Mouse (Mus musculus) mature B cell (primary cell): ENCODE results near the gene Kif2a.
"Not testable (repeated sequence)": the region's sequence is repeated elsewhere in the genome, so short reads cannot be mapped to it uniquely, and the experiment has no call there.

ENCODE experiments used
- in situ Hi-C: fragments of 300-500 bp; cut with MboI; formaldehyde crosslinking; loops from 2 replicates; pipeline ENCODE4 v1.14.3; 2019

The Kif2a gene

DNA sequence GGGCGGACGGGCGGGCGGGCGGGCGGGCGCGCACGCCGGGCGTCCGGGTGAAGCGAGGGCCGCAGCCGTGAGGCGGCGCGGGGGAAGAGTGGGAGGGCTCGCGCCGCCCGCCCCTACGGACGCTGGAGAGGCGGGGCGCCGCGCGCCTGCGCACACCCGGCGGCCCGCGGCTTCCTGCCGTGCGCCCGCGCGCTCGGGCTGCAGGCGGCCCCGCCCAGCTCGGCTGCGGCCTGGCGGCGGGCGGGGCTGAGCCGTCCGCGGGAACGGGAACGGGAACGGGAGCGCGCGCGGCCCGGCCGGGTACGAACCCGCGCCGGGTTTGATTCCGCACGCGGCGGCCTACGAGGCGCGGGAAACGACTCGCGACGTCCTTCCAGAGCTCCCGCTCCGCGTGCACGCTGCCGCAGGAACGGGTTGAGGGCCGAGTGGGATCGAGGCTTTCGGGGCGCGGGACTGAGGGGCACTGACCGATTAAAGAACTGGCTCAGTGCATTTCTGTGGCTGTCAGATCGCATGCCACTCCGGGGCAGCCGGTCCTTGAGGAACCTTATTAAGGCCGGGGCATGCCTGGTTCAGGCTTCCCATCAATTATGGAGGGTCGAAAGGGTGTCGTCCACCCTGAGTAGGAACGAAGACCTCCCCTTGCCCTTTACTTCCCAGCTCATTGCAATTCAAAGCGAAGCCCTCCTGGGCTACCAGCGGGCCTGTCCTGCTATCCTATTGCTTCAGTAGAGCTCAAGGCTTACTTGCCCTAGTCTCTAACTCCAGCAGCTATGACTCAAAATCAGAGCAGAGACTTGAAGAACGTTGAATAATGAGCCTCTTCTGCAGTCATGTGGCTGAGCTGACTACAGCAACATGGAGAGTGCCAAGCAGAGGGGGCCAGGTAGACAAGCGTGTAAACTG, 593 bp upstream of the Kif2a start:
- in situ Hi-C loops = loop anchor here (10.0 kb wide), 1 partner anchor 72 kb away; no protein-coding TSS in a partner anchor

DNA sequence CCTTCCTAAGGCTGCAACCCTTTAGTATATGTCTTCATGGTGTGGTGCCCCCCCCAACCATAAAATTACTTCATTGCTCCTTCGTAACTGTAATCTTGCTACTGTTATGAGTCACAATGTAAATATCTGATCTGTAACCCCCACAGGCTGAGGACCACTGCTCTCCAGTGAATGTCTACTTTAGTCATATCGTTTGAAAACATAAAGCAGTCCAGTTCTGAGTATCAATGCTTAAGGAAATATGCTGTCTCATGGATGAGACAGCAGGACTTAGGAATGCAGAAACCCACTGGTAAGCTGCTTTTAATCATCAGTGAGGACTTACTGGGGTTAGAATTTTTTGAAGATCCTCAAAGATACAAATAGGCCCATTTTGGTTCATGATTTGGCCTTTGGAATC, 2.5 kb downstream of the Kif2a start:
- in situ Hi-C loops = no loop called here

DNA sequence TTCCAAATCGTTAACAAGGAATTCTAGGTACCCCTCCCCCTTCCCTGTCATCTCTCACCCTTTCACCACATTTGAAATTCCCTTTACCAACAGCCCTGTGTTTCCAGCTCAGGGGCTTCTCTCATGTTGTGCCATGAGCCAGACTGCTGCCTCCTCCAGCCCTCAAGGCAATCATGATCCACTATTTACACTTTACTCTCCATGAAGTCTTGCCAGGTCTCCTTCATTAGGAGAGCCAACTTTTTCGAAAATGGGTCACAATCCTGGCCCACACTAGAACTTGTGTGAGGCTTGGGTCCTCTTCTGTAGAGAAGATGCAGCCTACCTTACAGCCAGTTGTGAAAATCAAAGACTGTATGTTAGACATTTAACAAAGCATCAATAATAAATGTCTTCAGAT, 8.0 kb downstream of the Kif2a start:
- in situ Hi-C loops = no loop called here

DNA sequence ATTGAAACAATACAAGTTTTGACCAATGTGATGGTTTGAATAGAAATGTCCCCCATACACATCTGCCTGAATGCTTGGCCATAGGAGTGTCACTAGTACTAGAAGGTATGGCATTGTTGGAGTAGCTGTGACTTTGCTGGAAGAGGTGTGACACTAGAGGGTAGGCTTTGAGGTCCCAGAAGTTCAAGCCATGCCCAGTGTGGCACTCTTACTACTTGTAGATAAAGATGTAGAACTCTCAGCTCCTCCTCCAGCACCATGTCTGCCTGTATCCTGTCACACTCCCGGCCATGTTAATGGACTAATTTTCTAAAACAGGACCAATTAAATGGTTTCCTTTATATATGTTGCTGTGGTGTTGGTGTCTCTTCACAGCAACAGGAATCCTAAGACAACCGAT, 10.3 kb downstream of the Kif2a start:
- in situ Hi-C loops = no loop called here

DNA sequence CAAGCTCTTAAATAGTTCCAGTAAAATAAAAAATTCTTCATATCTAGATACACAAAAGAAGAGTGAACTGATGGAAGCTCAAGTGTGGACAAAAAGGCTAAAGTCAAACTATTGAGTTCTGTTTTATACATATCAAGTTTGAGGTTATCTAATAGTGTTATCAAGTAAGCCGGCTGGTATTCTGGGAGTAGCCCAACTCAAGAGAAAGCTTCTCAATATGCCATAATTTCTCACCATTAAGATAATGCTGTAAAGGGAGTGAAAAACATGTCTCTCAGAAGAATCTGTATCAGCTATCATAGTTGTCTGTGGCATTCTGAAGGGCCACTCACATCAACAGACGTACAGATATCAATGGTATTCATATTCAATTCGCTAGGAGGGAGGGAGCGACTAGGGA, 13.8 kb downstream of the Kif2a start:
- in situ Hi-C loops = no loop called here

DNA sequence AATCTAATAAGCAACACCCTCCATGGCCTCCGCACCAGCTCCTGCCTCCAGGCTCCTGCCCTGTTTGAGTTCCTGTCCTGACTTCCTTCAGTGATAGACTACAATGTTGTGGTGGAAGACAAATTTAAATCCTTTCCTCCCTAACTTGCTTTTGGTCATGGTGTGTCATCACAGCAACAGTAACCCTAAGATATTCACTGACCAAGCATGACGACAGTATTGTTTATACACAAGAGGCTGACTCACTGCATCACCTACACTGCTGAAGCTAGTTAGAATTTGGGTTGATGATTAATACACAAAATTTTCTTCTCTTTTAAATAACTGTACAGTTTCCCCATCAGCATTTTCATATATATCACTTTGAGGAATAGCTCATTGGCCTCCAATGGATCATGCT, 18.7 kb downstream of the Kif2a start:
- in situ Hi-C loops = no loop called here

DNA sequence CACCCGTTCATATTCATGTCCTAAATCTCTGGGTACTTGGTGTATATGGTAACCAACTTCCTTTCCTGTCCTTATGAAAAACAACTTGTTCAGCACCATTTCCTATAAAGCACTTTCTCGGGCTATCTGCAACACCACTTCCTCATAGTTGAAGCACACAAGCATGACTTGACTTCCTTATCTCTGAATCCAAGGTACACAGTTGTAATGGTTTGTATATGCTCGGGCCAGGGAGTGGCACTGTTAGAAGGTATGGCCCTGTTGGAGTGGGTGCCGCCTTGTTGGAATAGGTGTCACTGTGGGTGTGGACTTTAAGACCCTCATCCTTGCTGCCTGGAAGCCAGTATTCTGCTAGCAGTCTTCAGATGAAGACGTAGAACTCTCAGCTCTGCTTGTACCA, 23.3 kb downstream of the Kif2a start:
- in situ Hi-C loops = no loop called here

DNA sequence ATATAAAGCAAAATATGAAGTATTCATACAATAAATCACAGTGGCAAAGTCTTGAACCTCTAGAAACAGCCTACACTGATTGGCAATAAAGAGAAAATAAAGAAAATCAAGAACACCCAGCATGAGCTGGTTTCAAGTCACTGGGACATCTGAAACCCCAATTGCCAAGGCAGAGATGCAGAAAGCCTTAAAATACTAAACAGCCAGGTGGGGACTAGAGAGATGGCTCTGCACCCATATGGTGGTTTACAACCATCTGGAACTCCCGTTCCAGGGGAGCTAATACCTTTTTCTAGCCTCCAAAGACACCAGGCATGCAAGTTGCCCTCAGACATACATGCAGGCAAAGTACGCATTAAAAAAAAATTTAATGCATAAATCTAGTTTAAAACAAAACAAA, 23.9 kb downstream of the Kif2a start:
- in situ Hi-C loops = no loop called here

DNA sequence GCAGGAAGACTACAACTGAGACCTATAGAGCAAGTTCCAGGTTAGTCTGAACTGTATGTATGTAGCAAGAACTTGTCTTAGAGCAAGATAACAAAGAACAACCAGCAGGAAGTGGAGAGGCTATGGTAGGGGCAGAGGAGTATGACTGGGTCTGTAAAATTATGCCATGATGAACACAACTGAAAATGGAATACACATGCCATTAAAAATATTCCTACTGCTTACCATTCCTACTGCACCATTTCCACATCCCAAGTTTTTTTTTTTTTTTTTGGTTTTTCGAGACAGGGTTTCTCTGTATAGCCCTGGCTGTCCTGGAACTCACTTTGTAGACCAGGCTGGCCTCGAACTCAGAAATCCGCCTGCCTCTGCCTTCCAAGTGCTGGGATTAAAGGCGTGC, 24.4 kb downstream of the Kif2a start:
- in situ Hi-C loops = not testable (repeated sequence)

DNA sequence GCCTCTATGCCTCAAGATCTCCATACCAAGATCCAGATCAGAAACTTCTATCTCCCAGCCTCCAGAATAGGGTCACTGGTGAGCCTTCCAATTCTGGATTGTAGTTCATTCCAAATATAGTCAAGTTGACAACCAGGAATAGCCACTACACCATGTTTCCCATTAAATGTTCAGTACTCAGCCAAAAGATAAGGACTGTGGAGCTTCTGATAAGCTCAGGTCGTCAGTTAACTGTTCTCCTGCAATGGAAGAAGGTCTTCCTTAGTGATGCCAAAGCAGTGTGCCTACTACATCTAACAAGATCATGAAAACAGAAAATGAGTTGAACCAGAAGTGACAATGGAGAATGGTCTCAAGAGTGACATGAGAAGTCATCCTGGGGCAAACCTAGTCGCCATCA, 25.0 kb downstream of the Kif2a start:
- in situ Hi-C loops = no loop called here

DNA sequence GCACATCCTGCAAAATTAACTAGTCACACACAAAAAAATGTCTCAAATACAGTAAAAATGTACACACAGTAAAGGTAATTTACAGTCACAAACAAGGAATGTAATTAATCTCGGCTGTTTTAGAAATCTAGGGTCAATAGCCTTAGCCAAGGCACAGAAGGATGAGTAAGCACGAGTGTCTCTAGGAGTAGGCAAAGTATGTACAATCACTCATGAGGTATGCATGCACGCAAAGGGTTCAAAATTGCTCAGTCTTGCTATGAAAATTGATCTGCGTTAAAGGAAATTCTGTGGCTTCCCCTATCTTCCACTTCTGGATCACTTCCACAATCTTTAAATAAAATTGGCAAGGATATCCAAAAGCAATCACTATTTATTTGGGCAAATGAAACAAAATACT, 60.4 kb downstream of the Kif2a start:
- in situ Hi-C loops = no loop called here

DNA sequence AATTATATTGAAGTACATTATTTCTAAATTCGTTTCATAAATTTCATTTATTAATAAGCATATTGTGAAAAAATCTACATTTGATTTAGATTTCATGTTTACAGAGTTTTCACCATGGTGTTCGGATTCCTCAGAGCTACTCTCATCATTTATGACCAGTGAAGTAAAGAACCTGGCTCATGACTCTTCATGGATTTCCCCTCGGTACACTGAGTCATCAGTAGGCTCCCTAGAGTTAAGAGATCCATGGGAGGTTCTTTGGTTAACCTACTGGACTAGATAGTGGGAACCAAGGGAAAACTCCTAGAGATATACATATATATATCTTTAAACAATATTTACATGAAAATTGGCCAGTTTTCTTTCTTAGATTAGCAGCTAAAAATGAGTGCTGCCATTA, 61.4 kb downstream of the Kif2a start:
- in situ Hi-C loops = no loop called here

DNA sequence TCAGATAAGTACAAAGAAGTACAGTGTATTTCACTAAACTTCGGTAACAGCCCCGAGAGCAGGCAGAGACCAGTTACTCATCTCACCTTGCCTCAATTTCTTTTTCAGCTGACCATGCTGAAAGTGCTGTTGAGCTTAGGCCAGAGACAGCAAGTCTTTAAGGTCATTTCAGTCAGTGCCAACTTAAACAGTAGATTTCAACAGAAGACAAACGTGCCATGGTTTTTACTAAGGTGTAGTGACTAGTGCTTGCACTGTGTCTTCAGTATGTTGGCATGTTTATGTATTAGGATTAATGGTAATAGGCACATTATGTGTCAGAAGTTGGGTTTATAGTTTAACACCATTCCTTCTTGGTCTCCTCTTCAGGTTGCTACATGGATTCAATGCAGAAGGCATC, 63.6 kb downstream of the Kif2a start:
- in situ Hi-C loops = no loop called here

DNA sequence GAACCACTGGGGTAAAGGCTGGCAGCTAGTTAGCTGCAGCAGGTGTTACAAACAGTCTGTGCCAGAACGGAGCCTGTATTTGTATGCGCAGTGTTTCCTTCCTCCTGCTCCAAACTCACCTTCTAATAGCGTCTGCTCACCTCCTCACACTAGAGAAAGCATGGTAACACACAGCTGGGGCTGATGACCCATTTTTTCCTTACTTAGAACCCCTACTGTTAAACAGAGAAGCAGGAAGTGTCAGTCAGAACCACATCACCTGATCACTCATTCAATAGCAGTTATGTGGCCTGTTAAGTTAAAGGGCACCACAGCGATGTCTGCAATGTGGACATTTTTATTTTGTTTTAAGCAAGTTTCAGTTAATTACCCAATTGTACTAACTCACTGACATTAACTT, 64.4 kb downstream of the Kif2a start:
- in situ Hi-C loops = no loop called here

DNA sequence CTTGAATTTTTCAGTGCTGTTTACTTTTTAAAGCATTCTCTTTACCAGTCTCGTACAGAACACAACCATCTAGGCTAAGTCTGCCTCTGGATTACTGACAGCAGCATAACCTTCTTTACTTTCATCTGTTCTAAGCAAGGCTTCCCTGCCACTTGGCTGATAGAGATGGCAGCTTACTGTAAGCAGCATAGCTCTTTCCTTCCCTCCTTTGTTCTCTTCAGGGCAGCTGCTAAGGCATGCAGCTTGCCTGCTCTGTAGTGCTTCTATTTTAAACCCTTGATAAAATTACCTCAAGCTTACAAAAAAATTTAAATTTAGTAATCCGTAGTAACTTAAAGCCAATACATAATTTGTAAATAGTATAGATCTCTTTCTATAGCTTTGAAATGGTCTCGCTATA, 67.0 kb downstream of the Kif2a start:
- in situ Hi-C loops = no loop called here

DNA sequence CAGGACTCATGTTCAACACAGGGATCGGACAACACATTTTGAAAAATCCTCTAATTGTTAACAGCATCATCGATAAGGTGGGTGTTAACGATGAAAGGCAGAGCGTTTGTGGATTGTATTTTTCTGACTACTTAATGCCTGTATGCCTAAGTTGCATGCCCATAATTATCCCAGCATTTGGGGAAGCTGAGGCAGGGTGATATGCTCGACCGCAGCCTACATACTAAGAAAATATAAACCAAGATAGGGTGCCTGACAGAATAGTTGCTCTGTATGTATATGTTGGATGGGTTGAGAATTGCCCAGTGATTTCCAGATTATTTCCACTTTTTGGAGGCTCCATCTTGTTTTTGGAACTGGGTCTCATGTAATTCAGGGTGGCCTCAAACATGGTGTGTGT, 74.3 kb downstream of the Kif2a start:
- in situ Hi-C loops = loop anchor here (25.0 kb wide), 1 partner anchor 1215 kb away; the partner anchor contains the start of genes Ercc8 and Ndufaf2

DNA sequence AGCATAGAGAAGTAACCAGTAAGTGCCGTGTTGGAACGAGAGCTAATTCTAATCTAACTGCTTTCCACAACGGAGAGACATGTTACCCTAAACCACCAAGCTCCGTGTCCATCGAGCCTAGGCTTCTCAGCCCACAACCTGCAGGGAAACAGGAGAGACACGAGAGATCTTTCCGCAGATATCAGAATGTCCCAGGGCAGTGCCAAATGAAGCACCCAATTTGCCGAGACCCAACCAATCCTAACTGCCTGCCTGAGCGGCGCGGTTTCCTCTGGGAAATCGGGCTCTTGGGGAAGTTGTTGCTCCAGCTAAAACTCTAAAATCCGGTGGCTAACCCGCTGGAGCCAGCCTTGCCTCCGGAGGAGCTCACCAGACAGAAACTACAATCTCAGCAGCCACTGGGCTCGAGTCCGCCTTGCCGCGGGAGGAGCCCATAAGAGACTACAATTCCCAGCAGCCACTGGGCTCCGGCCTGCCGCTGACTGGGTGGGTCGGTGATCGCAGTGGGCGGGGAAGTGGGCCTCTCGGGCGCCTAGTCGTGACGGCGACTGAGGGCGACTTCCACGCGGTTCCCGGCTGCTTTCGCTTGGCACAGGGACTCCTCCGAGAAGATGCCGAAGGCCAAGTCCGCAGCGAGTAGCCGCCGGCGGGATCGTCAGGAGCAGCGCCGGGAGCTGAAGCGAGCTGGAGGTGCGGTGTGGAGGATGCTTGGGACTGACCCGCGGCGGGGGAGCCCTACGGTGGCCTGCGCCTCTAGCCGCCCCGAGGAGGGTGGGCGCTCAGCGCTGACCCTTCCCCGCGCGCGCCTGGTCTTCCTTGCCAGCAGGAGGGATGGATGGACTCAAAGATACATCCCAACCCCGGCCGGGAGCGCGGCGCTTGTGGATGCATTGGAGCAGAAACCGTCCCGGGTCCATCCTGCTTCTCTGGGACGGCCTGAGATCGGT, 75.1 kb downstream of the Kif2a start, which contains the start of gene Dimt1:
TSS of gene Dimt1 (plus strand) at position 534 of the 947 bp plus-strand sequence.
- in situ Hi-C loops = loop anchor here (25.0 kb wide), 1 partner anchor 1215 kb away; the partner anchor contains the start of genes Ercc8 and Ndufaf2

DNA sequence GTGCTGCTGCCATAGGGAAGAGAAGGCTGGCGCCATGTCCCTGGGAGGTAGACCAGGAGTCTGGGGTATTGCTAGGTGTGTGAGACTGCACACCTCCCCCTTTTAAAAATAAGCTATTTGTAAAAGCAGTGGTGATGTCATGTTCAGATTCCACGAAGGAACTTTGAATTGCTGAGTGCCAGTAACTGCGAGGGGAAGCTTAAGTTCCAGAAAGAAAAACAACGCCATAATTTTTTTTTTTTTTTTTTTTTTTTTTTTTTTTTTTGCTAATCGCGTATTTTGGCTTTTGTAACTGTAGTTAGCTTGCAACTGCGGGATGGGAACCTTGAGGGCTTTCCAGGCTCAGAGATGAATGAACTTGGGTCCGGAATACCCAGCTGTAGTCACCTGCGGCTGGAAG, 76.4 kb downstream of the Kif2a start:
- in situ Hi-C loops = loop anchor here (25.0 kb wide), 1 partner anchor 1217 kb away; the partner anchor contains the start of genes Ercc8 and Ndufaf2

DNA sequence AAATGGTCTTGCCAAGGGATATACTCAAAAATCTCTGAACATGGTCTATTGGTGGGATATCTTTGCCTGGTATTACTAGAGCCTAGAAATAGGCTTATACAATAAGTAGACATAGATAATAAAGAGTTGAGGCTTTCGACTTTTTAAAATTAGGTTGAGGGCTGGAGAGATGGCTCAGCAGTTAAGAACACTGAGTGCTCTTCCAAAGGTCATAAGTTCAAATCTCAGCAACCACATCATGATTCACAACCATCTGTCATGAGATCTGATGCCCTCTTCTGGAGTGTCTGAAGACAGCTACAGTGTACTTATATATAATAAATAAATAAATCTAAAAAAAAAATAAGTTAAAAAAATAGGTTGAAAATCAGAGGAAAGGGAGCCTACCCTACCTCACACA, 79.2 kb downstream of the Kif2a start:
- in situ Hi-C loops = loop anchor here (5.0 to 25.0 kb wide), 2 partner anchors 160 to 1220 kb away; partner anchors contain the start of genes Ercc8 and Ndufaf2

DNA sequence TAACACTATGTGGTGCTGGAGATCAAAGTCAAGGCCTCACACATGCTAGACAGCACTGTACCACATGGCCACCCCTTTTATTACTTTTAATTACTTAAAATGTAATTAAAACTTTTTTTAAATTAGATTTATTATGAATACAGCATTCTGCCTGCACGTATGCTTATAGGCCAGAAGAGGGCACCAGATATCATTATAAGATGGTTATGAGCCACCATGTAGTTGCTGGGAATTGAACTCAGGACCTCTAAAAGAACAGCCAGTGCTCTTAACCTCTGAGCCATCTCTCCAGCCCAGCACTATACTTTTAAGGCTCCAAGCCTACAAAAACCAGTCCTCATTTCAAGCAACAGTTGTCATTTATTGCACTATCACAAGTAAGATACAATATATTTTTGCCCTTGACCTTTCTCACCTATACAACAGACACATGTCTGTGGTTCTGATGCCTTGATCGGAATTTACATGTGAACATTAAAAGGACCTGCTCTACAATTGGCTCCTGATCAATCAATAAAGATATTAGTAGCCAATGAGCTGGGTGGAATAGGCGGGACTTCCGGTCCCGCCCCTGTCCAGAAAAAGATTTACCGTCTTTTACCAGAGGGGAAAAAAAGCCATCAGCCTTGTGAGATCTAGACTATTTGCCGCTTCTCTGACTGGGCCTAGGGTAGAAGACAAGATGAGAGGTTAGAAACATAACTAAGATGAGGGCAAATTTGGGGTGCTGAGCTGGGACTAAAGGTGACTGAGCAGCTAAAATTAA, 80.5 kb downstream of the Kif2a start:
- in situ Hi-C loops = loop anchor here (5.0 to 25.0 kb wide), 2 partner anchors 161 to 1221 kb away; partner anchors contain the start of genes Ercc8 and Ndufaf2

DNA sequence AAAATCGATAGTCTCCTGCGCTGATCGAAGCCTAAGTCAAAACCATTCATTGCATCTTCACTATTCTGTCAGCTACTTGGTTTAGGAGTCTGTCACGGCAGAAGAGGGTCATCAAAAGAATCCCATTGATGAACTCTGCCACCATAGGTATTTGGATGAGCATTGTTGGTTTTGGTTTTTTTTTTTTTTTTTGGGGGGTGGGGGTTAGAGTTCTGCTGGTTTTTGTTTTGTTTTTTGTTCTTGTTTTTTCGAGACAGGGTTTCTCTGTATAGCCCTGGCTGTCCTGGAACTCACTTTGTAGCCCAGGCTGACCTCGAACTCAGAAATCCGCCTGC, 84.8 kb downstream of the Kif2a start:
- in situ Hi-C loops = loop anchor here (25.0 kb wide), 1 partner anchor 1225 kb away; the partner anchor contains the start of genes Ercc8 and Ndufaf2
